ENCODE assay signal across 9 mouse cellular contexts in the genomic region with DNA sequence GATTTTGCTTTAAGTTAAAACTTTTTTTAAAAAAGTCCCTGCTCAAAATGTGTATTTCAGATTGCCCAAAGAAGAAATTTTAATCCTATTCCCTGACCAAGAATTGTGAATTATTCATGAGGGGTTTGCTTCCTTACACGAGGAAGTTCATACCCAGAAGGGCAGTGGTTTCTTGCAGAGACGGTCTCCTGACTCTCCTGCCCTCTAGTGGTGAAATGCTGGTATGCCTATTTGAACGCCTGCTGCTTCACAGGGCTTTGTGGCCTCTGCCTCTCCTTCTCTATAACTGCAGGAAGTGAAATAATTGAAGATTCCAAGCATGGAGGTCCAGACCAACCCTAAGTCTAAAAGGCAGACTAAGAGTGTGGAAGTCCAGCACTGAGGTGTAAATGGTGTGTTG.
A peak's percentile ranks its signal among the peaks of the same experiment; 100 is the strongest.
DNase-seq lines count a peak whose midpoint lies in the region; ATAC-seq lines count a peak whose summit lies in the region.
"Had no signal": no experiment of that assay in that cellular context is flagged by ENCODE, and none has a peak within 500 bp of the region (broad histone marks: within the 10 kb centered on the region; RNA-seq: fewer than 3 reads in every experiment).

No protein-coding gene starts in this region.

- H3K4me2 ChIP-seq in heart, embryonic 12.5 days, result no peak overlapping the region
- H3K4me2 ChIP-seq in midbrain, embryonic 12.5 days (replicated peaks), result no peak overlapping the region

- H3K27me3 ChIP-seq in heart, embryonic 12.5 days (replicated peaks), result no peaks in the 10 kb centered on the region
- no peaks in the 10 kb centered on the region for H3K27me3 ChIP-seq in midbrain, embryonic 12.5 days

- no peak overlapping the region for H3K27ac ChIP-seq in heart, embryonic 12.5 days (ENCODE audit: poor library complexity, severe bottlenecking)
- no peak overlapping the region for H3K27ac ChIP-seq in midbrain, embryonic 12.5 days (replicated peaks)
- H3K27ac ChIP-seq: macrophage had no signal

- no peak overlapping the region for H3K4me3 ChIP-seq in heart, embryonic 12.5 days
- H3K4me3 ChIP-seq in midbrain, embryonic 12.5 days, result no peak overlapping the region

- peaks cover 4% of the 10 kb centered on the region; the same call in 1 of the 2 replicates for H3K9me3 ChIP-seq in heart, embryonic 12.5 days (replicated peaks)
- H3K9me3 ChIP-seq in midbrain, embryonic 12.5 days, result no peaks in the 10 kb centered on the region

- no peak overlapping the region for H3K9ac ChIP-seq in heart, embryonic 12.5 days
- no peak overlapping the region for H3K9ac ChIP-seq in midbrain, embryonic 12.5 days (replicated peaks)

- no peaks in the 10 kb centered on the region for H3K36me3 ChIP-seq in heart, embryonic 12.5 days
- no peaks in the 10 kb centered on the region for H3K36me3 ChIP-seq in midbrain, embryonic 12.5 days

- WGBS in heart, embryonic 12.5 days, result 27% methylated on average over 3 of the region's 3 CpGs
- 5% methylated on average over 3 of the region's 3 CpGs for WGBS in midbrain, embryonic 12.5 days

- no peak for ATAC-seq in heart, embryonic 12.5 days (ENCODE audit: insufficient number of reproducible peaks, low FRiP score)
- ATAC-seq in common myeloid progenitor, adult 5-6 weeks (replicated peaks; ENCODE audit: low read depth, poor library complexity, severe bottlenecking), result peak; percentile 86
- peak; percentile 75 for ATAC-seq in midbrain, embryonic 12.5 days (ENCODE audit: low FRiP score, low read depth)

- no peaks in the 10 kb centered on the region for H3K4me1 ChIP-seq in heart, embryonic 12.5 days (replicated peaks)
- H3K4me1 ChIP-seq in midbrain, embryonic 12.5 days, result no peaks in the 10 kb centered on the region

- peak; percentile 68 for DNase-seq in heart, adult 8-10 months (ENCODE audit: low spot score)
- peak; percentile 50 to 85 for DNase-seq in adrenal gland, adult (ENCODE audit: inconsistent age in 2 of 2, low spot score in 1 of 2)
- DNase-seq in heart, postnatal 25 days (ENCODE audit: low spot score), result peak; percentile 4
- DNase-seq in layer of hippocampus, postnatal 25 days (ENCODE audit: extremely low spot score in 1 of 2, low spot score in 1 of 2), result peak; percentile 20 to 61
- DNase-seq in testis, postnatal 14 days (ENCODE audit: low spot score), result peak; percentile 46

- intact Hi-C loops in heart, postnatal 25 days (cut with DNase I), result loop anchor here (1.0 to 10.0 kb wide), 4 partner anchors 47 to 367 kb away; no protein-coding TSS in a partner anchor

Comparison
In these comparisons a context has a peak if more than half of its experiments do, and no peak if none do; other contexts are left out.
1. DNase-seq: peak in every context shown above with its lines; median percentile 68 in heart, adult 8-10 months; 68 in adrenal gland, adult; 46 in testis, postnatal 14 days; 40 in layer of hippocampus, postnatal 25 days; 4 in heart, postnatal 25 days.